Mouse (Mus musculus) bone marrow macrophage, adult 2 months (primary cell): Measurements from ENCODE around the gene Ddx49.

ENCODE experiments used
- CTCF ChIP-seq: IDR thresholded peaks from 2 replicates; pipeline ENCODE4 v1.5.1; 2012; ENCODE audit warnings: low read depth, mild to moderate bottlenecking, low read length, moderate library complexity
- POLR2A ChIP-seq: IDR thresholded peaks from 2 replicates; pipeline ENCODE4 v1.6.1; 2012; ENCODE audit warnings: mild to moderate bottlenecking, low read depth, low read length, borderline replicate concordance

DNA sequence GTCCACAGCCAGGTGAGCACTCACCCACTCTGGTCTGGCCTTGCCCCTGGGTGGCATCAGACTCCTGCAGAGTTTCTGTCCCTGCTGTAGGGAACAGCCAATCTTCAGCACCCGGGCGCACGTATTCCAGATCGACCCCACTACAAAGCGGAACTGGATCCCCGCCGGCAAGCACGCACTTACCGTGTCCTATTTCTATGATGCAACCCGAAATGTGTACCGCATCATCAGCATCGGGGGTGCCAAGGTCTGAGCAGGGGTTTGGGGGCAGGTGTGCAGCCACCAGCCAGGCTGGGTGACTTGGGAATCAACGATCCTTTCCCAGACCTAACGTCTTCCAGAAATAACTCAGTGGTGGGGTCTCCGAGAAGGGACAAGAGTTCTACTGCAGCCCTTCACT lies 17.0 kb downstream of the Ddx49 start:
- TF ChIP-seq POLR2A: no peak
- TF ChIP-seq CTCF: no peak
